Mouse (Mus musculus) lung, adult 2 months (tissue): ENCODE measurements around the gene Pak3. TPM values are rescaled to one million over a fixed set of nuclear protein-coding genes. Genes with fewer than 3 reads are reported as not detected.

ENCODE experiments used
- DNase-seq: peaks from one replicate; pipeline ENCODE4 v3.0.0; 2022
- H3K4me1 ChIP-seq: fragments of 200-500 bp; 2 replicates; pipeline ENCODE4 v1.6.1; 2011; ENCODE audit warnings: low read length; ENCODE audit not compliant: control insufficient read depth, insufficient read depth
- H3K4me3 ChIP-seq: fragments of 200-500 bp; replicated peaks from 2 replicates; pipeline ENCODE3; 2011; ENCODE audit warnings: low read depth, mild to moderate bottlenecking, control low read depth, low read length; ENCODE audit errors: extremely low read depth
- CTCF ChIP-seq: fragments of 200-500 bp; IDR thresholded peaks from 2 replicates; pipeline ENCODE4 v1.5.1; 2011; ENCODE audit warnings: mild to moderate bottlenecking, low read length, control low read depth; ENCODE audit not compliant: insufficient read depth
- POLR2A ChIP-seq: fragments of 200-500 bp; IDR thresholded peaks from 2 replicates; pipeline ENCODE4 v1.6.1; 2011; ENCODE audit warnings: low read depth, mild to moderate bottlenecking, control low read depth, low read length, borderline replicate concordance; ENCODE audit errors: extremely low read depth
- WGBS: fragments of 180-500 bp; shearing (Covaris S2); methylation state at CpG from one replicate; pipeline ENCODE4 v1.1.7; 2018; 5-methylcytosine and 5-hydroxymethylcytosine counted together
- polyA plus RNA-seq: library from polyadenylated mRNA; depleted of rRNA; stranded (reverse); fragments of >200 nt; gene quantifications from 2 replicates; pipeline ENCODE4 v1.2.3, GENCODE M21; 2012

The Pak3 gene
- polyA plus RNA-seq, 1 experiment, result 0.09 TPM

- 62% methylated on average over 7 of the region's 7 CpGs for WGBS
- no peaks in the 10 kb centered on the region for H3K4me1 ChIP-seq
- TF ChIP-seq POLR2A (no peak), CTCF (no peak)
- H3K4me3 ChIP-seq, result no peak overlapping the region
- DNase-seq, result no peak
These were observed 24.9 kb downstream of the Pak3 start for GRCm38 (mm10) chrX:143543186-143543793.

GRCm38 (mm10) chrX:143573691-143574090, 55.3 kb downstream of the Pak3 start:
- no peak for DNase-seq
- 47% methylated on average over 2 of the region's 2 CpGs for WGBS
- H3K4me1 ChIP-seq, result no peaks in the 10 kb centered on the region
- no peak overlapping the region for H3K4me3 ChIP-seq
- TF ChIP-seq CTCF (no peak), POLR2A (no peak)

GRCm38 (mm10) chrX:143579925-143580324, 61.5 kb downstream of the Pak3 start:
- 63% methylated on average over 2 of the region's 2 CpGs for WGBS
- no peak for DNase-seq
- TF ChIP-seq POLR2A, result no peak
- no peak for TF ChIP-seq CTCF
- Histone ChIP-seq H3K4me1 (no peaks in the 10 kb centered on the region), H3K4me3 (no peak overlapping the region)

GRCm38 (mm10) chrX:143580458-143580959, 62.1 kb downstream of the Pak3 start:
- no peaks in the 10 kb centered on the region for H3K4me1 ChIP-seq
- H3K4me3 ChIP-seq, result no peak overlapping the region
- WGBS, result 43% methylated on average over 2 of the region's 2 CpGs
- TF ChIP-seq POLR2A (no peak), CTCF (no peak)
- no peak for DNase-seq

- WGBS, result 59% methylated on average over 5 of the region's 5 CpGs
- no peak overlapping the region for H3K4me3 ChIP-seq
- DNase-seq, result no peak
- H3K4me1 ChIP-seq, result no peaks in the 10 kb centered on the region
- TF ChIP-seq CTCF (no peak), POLR2A (no peak)
These were observed 88.6 kb downstream of the Pak3 start for GRCm38 (mm10) chrX:143606877-143607449.

GRCm38 (mm10) chrX:143618734-143619133, 100.3 kb downstream of the Pak3 start:
- Histone ChIP-seq H3K4me1 (no peaks in the 10 kb centered on the region), H3K4me3 (no peak overlapping the region)
- TF ChIP-seq POLR2A (no peak), CTCF (no peak)
- DNase-seq, result no peak
- WGBS, result 49% methylated on average over 4 of the region's 4 CpGs

- WGBS, result 81% methylated on average over 5 of the region's 5 CpGs
- H3K4me1 ChIP-seq, result no peaks in the 10 kb centered on the region
- TF ChIP-seq POLR2A (no peak), CTCF (no peak)
- DNase-seq, result no peak
- H3K4me3 ChIP-seq, result no peak overlapping the region
These were observed 109.4 kb downstream of the Pak3 start for GRCm38 (mm10) chrX:143627767-143628166.

GRCm38 (mm10) chrX:143643936-143644335, 125.5 kb downstream of the Pak3 start:
- Histone ChIP-seq H3K4me1 (no peaks in the 10 kb centered on the region), H3K4me3 (no peak overlapping the region)
- TF ChIP-seq POLR2A (no peak), CTCF (no peak)
- DNase-seq, result no peak
- WGBS, result 89% methylated on average over 2 of the region's 2 CpGs

GRCm38 (mm10) chrX:143644807-143645206, 126.4 kb downstream of the Pak3 start:
- no peak overlapping the region for H3K4me3 ChIP-seq
- no peak for DNase-seq
- H3K4me1 ChIP-seq, result no peaks in the 10 kb centered on the region
- 40% methylated on average over 1 of the region's 1 CpGs for WGBS
- no peak for TF ChIP-seq POLR2A
- TF ChIP-seq CTCF, result no peak
